Mouse (Mus musculus): ENCODE results near the gene Tanc2.

DNA sequence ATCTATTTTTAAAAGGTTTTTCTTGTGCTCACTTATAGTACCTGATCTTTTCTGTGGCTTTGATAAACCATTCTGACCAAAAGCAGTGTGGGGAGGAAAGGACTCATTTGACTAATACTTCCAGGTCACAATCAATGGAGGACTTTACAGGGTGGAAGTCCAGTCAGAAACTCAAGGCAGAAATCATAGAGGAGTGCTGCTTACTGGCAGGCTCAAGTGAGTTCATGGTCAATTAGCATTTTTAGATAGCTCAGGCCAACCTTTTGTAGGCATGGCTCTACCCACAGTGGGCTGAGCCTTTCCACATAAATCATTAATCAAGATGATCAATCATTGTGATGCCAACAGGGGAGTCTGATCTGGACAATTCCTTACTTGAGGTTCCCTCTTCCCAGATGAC lies 12.4 kb downstream of the Tanc2 start:
- no peak for TF ChIP-seq CTCF (IDR thresholded peaks at IDR 0.05; ENCODE audit: extremely low read depth, insufficient read depth, insufficient read length, insufficient replicate concordance)
- TF ChIP-seq POLR2A (IDR thresholded peaks at IDR 0.05; ENCODE audit: low read depth, low read length) = no peak

Measured in spleen, adult 2 months (tissue).